Comparison of ENCODE assay signal across 21 mouse cellular contexts in genomic region chr15:90340089-90340488, GRCm38 (mm10).
"Had no signal": no experiment of that assay in that cellular context is flagged by ENCODE, and none has a peak within 500 bp of the region (broad histone marks: within the 10 kb centered on the region; RNA-seq: fewer than 3 reads in every experiment).

No protein-coding gene starts in this region.

- H3K9me3 ChIP-seq: liver, embryonic 15.5 days; lung, embryonic 15.5 days; midbrain, embryonic 12.5 days; neural tube, embryonic 13.5 days; neural tube, embryonic 15.5 days; stomach, embryonic 15.5 days had no signal

- DNase-seq: liver, postnatal 0 days; lung, adult 2 months; lung, postnatal 14 days; lung, postnatal 36 days; midbrain, embryonic 14.5 days; retina, postnatal 1 day; right cerebral cortex, adult 18-20 months; right cerebral cortex, postnatal 25 days; thymus, adult 2 months; thymus, postnatal 25 days; thymus, postnatal 4 days had no signal

- H3K4me2 ChIP-seq: liver, embryonic 15.5 days; lung, embryonic 15.5 days; midbrain, embryonic 12.5 days; neural tube, embryonic 13.5 days; neural tube, embryonic 15.5 days; stomach, embryonic 15.5 days had no signal

- H3K9ac ChIP-seq: liver, embryonic 15.5 days; liver, postnatal 0 days; lung, embryonic 15.5 days; midbrain, embryonic 12.5 days; neural tube, embryonic 13.5 days; neural tube, embryonic 15.5 days; stomach, embryonic 15.5 days had no signal

- H3K4me1 ChIP-seq: liver, embryonic 15.5 days; lung, embryonic 15.5 days; megakaryocyte, embryonic 14.5 days; neural tube, embryonic 15.5 days; stomach, embryonic 15.5 days had no signal

- H3K27me3 ChIP-seq: liver, embryonic 15.5 days; lung, embryonic 15.5 days; megakaryocyte, embryonic 14.5 days; midbrain, embryonic 12.5 days; neural tube, embryonic 13.5 days; neural tube, embryonic 15.5 days; stomach, embryonic 15.5 days had no signal

- H3K27ac ChIP-seq: liver, embryonic 15.5 days; lung, embryonic 15.5 days; macrophage; midbrain, embryonic 12.5 days; neural tube, embryonic 13.5 days; neural tube, embryonic 15.5 days; stomach, embryonic 15.5 days; stomach, postnatal 0 days had no signal

- H3K4me3 ChIP-seq: liver, embryonic 15.5 days; lung, embryonic 15.5 days; megakaryocyte, embryonic 14.5 days; midbrain, embryonic 12.5 days; neural tube, embryonic 13.5 days; neural tube, embryonic 15.5 days; stomach, embryonic 15.5 days had no signal

- ATAC-seq: liver, postnatal 0 days; lung, postnatal 0 days had no signal

- H3K36me3 ChIP-seq: liver, embryonic 15.5 days; lung, embryonic 15.5 days; midbrain, embryonic 12.5 days; neural tube, embryonic 13.5 days; neural tube, embryonic 15.5 days; stomach, embryonic 15.5 days had no signal
